Mouse (Mus musculus) stomach, postnatal 0 days (tissue): ENCODE data around the gene Bud13.

ENCODE experiments used
- CTCF ChIP-seq: IDR thresholded peaks from 2 replicates; pipeline ENCODE4 v1.5.1; 2016; ENCODE audit warnings: antibody characterized with exemption, low read depth, mild to moderate bottlenecking, moderate library complexity
- EP300 ChIP-seq: optimal IDR thresholded peaks from 2 replicates; pipeline ENCODE3; 2016; ENCODE audit warnings: antibody characterized with exemption

DNA sequence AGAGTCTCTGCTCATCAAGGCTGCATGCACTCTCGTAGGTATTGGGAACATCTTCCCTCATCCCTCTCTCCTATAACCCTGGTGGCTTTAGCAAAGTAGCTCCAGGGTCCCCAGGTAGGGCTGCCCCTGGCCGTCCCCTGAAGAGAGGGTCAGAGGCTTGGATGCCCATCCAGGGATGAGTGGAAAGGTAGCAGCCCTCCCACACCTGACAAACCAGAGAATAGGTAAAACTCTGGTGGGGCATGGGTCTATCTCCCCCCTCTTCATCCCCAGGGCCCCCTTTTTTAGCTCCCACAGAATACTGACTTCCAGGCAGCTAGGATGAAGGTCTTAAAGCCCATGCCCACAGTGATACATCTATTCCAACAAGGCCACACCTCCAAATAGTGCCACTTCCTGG lies 37.7 kb downstream of the Bud13 start:
- TF ChIP-seq CTCF (no peak), EP300 (no peak)
